Mouse (Mus musculus) stomach, postnatal 0 days (tissue): ENCODE data around the gene Tgfbr1. TPM values are rescaled to one million over a fixed set of nuclear protein-coding genes. Genes with fewer than 3 reads are reported as not detected.
"Not testable (repeated sequence)": the region's sequence is repeated elsewhere in the genome, so short reads cannot be mapped to it uniquely, and the experiment has no call there.

ENCODE experiments used
- ATAC-seq: fragments of 200-750 bp; cut with Nextera tagmentation; 2 replicates; pipeline ENCODE4 v1.8.0; 2017; ENCODE audit not compliant: low FRiP score, low TSS enrichment
- DNase-seq: peaks from one replicate; pipeline ENCODE4 v3.0.0-alpha.2; 2016; ENCODE audit warnings: low spot score
- H3K27ac ChIP-seq: fragments of 300-500 bp; sonication (generic); replicated peaks from 2 replicates; pipeline ENCODE4 v1.5.1; 2014; ENCODE audit warnings: mild to moderate bottlenecking, control low read depth
- H3K27me3 ChIP-seq: fragments of 300-500 bp; sonication (generic); 2 replicates; pipeline ENCODE4 v1.6.1; 2014; ENCODE audit warnings: low read length; ENCODE audit not compliant: control insufficient read depth, insufficient read depth
- H3K36me3 ChIP-seq: fragments of 300-500 bp; sonication (generic); 2 replicates; pipeline ENCODE4 v1.6.1; 2014; ENCODE audit warnings: low read length, mixed read lengths; ENCODE audit not compliant: control insufficient read depth, insufficient read depth
- H3K4me1 ChIP-seq: fragments of 300-500 bp; sonication (generic); replicated peaks from 2 replicates; pipeline ENCODE4 v1.6.1; 2014; ENCODE audit warnings: antibody characterized with exemption; ENCODE audit not compliant: control insufficient read depth, insufficient read depth
- H3K4me2 ChIP-seq: fragments of 300-500 bp; sonication (generic); replicated peaks from 2 replicates; pipeline ENCODE4 v1.6.1; 2014; ENCODE audit warnings: low read depth, mild to moderate bottlenecking, control low read depth, moderate library complexity
- H3K4me3 ChIP-seq: fragments of 300-500 bp; sonication (generic); 2 replicates; pipeline ENCODE4 v1.5.1; 2014; ENCODE audit warnings: low read depth, low read length, control low read depth
- H3K9ac ChIP-seq: fragments of 300-500 bp; sonication (generic); 2 replicates; pipeline ENCODE4 v1.6.1; 2014; ENCODE audit warnings: mild to moderate bottlenecking, low read length, control low read depth, mixed read lengths
- H3K9me3 ChIP-seq: fragments of 300-500 bp; sonication (generic); 2 replicates; pipeline ENCODE4 v1.6.1; 2016; ENCODE audit warnings: low read length; ENCODE audit not compliant: control insufficient read depth
- CTCF ChIP-seq: IDR thresholded peaks from 2 replicates; pipeline ENCODE4 v1.5.1; 2016; ENCODE audit warnings: antibody characterized with exemption, low read depth, mild to moderate bottlenecking, moderate library complexity
- EP300 ChIP-seq: optimal IDR thresholded peaks from 2 replicates; pipeline ENCODE3; 2016; ENCODE audit warnings: antibody characterized with exemption
- WGBS: fragments of 180-500 bp; shearing (Covaris S2); extraction: QIAGEN DNeasy Blood & Tissue Kit; methylation state at CpG from one replicate; pipeline ENCODE4 v1.1.7; 2014; 5-methylcytosine and 5-hydroxymethylcytosine counted together
- polyA plus RNA-seq: library from polyadenylated mRNA; unstranded; fragments of >200 nt; fragmentation: Nextera tagmentation; extraction: Ambion mirVana; gene quantifications from 2 replicates; pipeline ENCODE4 v1.2.1, GENCODE M21; 2015

Gene Tgfbr1
- polyA plus RNA-seq, 1 experiment from 2014 or later, result 8.7 TPM

GRCm38 (mm10) chr4:47382426-47382825 is 29.4 kb downstream of the Tgfbr1 start:
- no peak for ATAC-seq
- 22% methylated on average over 1 of the region's 1 CpGs for WGBS

GRCm38 (mm10) chr4:47391926-47392325 is 38.9 kb downstream of the Tgfbr1 start:
- not testable (repeated sequence) for DNase-seq, H3K4me2 ChIP-seq, H3K27ac ChIP-seq, H3K27me3 ChIP-seq, H3K9ac ChIP-seq, H3K4me3 ChIP-seq, H3K9me3 ChIP-seq, ATAC-seq, H3K36me3 ChIP-seq, H3K4me1 ChIP-seq
- 100% methylated on average over 2 of the region's 2 CpGs for WGBS

More at GRCm38 (mm10) chr4:47382426-47382825, 29.4 kb downstream of the Tgfbr1 start:
- no peak for DNase-seq
- Histone ChIP-seq H3K4me3 (no peak overlapping the region), H3K36me3 (0 out of 2 replicates have a peak, but pooled peaks cover 2% of the 10 kb centered on the region), H3K27ac (no peak overlapping the region), H3K4me1 (0 out of 2 replicates have a peak, but pooled peaks cover 2% of the 10 kb centered on the region), H3K27me3 (no peaks in the 10 kb centered on the region), H3K9me3 (no peaks in the 10 kb centered on the region), H3K9ac (no peak overlapping the region), H3K4me2 (no peak overlapping the region)
- TF ChIP-seq CTCF (no peak), EP300 (no peak)

- Histone ChIP-seq H3K36me3 (no peaks in the 10 kb centered on the region; the same call in 1 of the 2 replicates), H3K9me3 (no peaks in the 10 kb centered on the region), H3K27me3 (no peaks in the 10 kb centered on the region), H3K4me3 (no peak overlapping the region), H3K27ac (no peak overlapping the region), H3K4me1 (no peaks in the 10 kb centered on the region), H3K9ac (no peak overlapping the region), H3K4me2 (no peak overlapping the region)
- no peak for DNase-seq
- no peak for ATAC-seq
- 87% methylated on average over 7 of the region's 7 CpGs for WGBS
- TF ChIP-seq CTCF, result no peak
- TF ChIP-seq EP300, result no peak
These were observed 43.2 kb downstream of the Tgfbr1 start for GRCm38 (mm10) chr4:47396251-47396650.

GRCm38 (mm10) chr4:47397951-47398687 is 45.1 kb downstream of the Tgfbr1 start:
- no peaks in the 10 kb centered on the region for H3K4me1 ChIP-seq
- ATAC-seq (no peak), DNase-seq (no peak)
- no peak overlapping the region for H3K27ac ChIP-seq
- TF ChIP-seq CTCF (no peak), EP300 (no peak)
- no peak overlapping the region for H3K4me3 ChIP-seq
- H3K4me2 ChIP-seq, result no peak overlapping the region
- H3K36me3 ChIP-seq, result no peaks in the 10 kb centered on the region; the same call in 1 of the 2 replicates
- H3K9ac ChIP-seq, result no peak overlapping the region
- no peaks in the 10 kb centered on the region for H3K27me3 ChIP-seq
- no peaks in the 10 kb centered on the region for H3K9me3 ChIP-seq
- WGBS, result 82% methylated on average over 6 of the region's 6 CpGs

GRCm38 (mm10) chr4:47399824-47400223 is 46.8 kb downstream of the Tgfbr1 start:
- TF ChIP-seq EP300 (no peak), CTCF (peak; percentile 91)
- Histone ChIP-seq H3K36me3 (no peaks in the 10 kb centered on the region; the same call in 1 of the 2 replicates), H3K9me3 (no peaks in the 10 kb centered on the region), H3K9ac (no peak overlapping the region), H3K4me2 (no peak overlapping the region), H3K4me3 (no peak overlapping the region), H3K4me1 (no peaks in the 10 kb centered on the region), H3K27ac (no peak overlapping the region), H3K27me3 (no peaks in the 10 kb centered on the region)
- DNase-seq (peak; percentile 31), ATAC-seq (no peak)

GRCm38 (mm10) chr4:47400314-47400713 is 47.3 kb downstream of the Tgfbr1 start:
- Histone ChIP-seq H3K4me1 (no peaks in the 10 kb centered on the region), H3K9me3 (no peaks in the 10 kb centered on the region), H3K27me3 (no peaks in the 10 kb centered on the region), H3K27ac (no peak overlapping the region), H3K36me3 (no peaks in the 10 kb centered on the region; the same call in 1 of the 2 replicates), H3K4me2 (no peak overlapping the region), H3K9ac (no peak overlapping the region), H3K4me3 (no peak overlapping the region)
- ATAC-seq (no peak), DNase-seq (no peak)
- WGBS, result 76% methylated on average over 4 of the region's 4 CpGs
- TF ChIP-seq EP300, result no peak
- no peak for TF ChIP-seq CTCF
